In the genomic region with DNA sequence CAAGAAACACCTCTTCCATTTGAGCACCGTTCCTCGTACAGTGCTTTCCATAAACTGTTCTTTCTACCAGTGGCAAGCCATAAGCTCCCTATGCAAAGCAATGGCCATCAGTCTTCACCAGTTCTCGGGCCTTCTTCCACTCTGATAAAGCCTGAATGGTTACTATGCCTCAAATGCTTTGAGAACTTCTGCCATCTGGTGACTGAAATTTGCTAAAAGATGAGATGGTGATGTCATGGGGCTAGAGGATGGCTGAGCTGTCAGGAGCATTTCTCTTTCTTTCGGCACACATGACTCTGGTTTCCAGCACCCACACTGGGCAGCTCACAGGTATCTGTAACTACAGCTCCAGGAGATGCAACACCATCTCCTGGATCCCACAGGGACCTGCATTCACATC, we compare ENCODE assay signal across 8 mouse cellular contexts. TPM values are rescaled to one million over a fixed set of nuclear protein-coding genes. Genes with fewer than 3 reads are reported as not detected.
DNase-seq lines count a peak whose midpoint lies in the region; ATAC-seq lines count a peak whose summit lies in the region.

No protein-coding gene starts in this region.

- H3K9ac ChIP-seq in intestine, embryonic 15.5 days = no peak overlapping the region

- no peaks in the 10 kb centered on the region for H3K9me3 ChIP-seq in intestine, embryonic 15.5 days

- ATAC-seq in intestine, embryonic 15.5 days = no peak

- no peak overlapping the region for H3K27ac ChIP-seq in intestine, embryonic 15.5 days

- H3K27me3 ChIP-seq in intestine, embryonic 15.5 days (replicated peaks) = no peaks in the 10 kb centered on the region

- intact Hi-C loops in heart, postnatal 25 days (cut with DNase I) = loop anchor here (2.0 to 5.0 kb wide), 3 partner anchors 150 to 364 kb away; no protein-coding TSS in a partner anchor

- no peak overlapping the region for H3K4me3 ChIP-seq in intestine, embryonic 15.5 days (replicated peaks)

- no peak overlapping the region for H3K4me2 ChIP-seq in intestine, embryonic 15.5 days (replicated peaks)

- DNase-seq in heart, adult 18-20 months = peak; percentile 27 to 52
- no peak for DNase-seq in heart, postnatal 25 days (ENCODE audit: low spot score)
- DNase-seq in right cerebral cortex, adult 18-20 months = peak; percentile 58
- no peak for DNase-seq in right cerebral cortex, postnatal 25 days
- peak; percentile 21 to 63 for DNase-seq in frontal cortex, postnatal 36 days (ENCODE audit: low spot score in 2 of 2)
- peak; percentile 10 for DNase-seq in lung, postnatal 25 days (ENCODE audit: low spot score)
- DNase-seq in thymus, postnatal 25 days = no peak

- no peaks in the 10 kb centered on the region for H3K4me1 ChIP-seq in intestine, embryonic 15.5 days (replicated peaks)

- H3K36me3 ChIP-seq in intestine, embryonic 15.5 days = no peaks in the 10 kb centered on the region

- 62% methylated on average over 4 of the region's 4 CpGs for WGBS in intestine, embryonic 15.5 days

RNA-seq across cellular contexts. Expression of a gene that starts 40.1 kb away (rescaled TPM):
- 10 to 100 TPM; 40.4 to 45.4 TPM for total RNA-seq in heart, adult 18-20 months (2021)
- 10 to 100 TPM; 48.0 to 49.5 TPM for total RNA-seq in heart, postnatal 25 days (2021)
- polyA plus RNA-seq in intestine, embryonic 15.5 days (2015; fragmentation: Nextera tagmentation; extraction: Ambion mirVana) = 225 and 226 TPM in 2 replicates

Comparison
In these comparisons a context has a peak if more than half of its experiments do, and no peak if none do; other contexts are left out.
1. DNase-seq: peak in heart, adult 18-20 months (2 of 2), right cerebral cortex, adult 18-20 months (single experiment), frontal cortex, postnatal 36 days (2 of 2) and lung, postnatal 25 days (single experiment); none in heart, postnatal 25 days (single experiment), right cerebral cortex, postnatal 25 days (single experiment) and thymus, postnatal 25 days (single experiment).